Mouse (Mus musculus) hindbrain, embryonic 12.5 days (tissue): Measurements from ENCODE around the gene Zfp808. TPM values are rescaled to one million over a fixed set of nuclear protein-coding genes. Genes with fewer than 3 reads are reported as not detected.
"Not testable (repeated sequence)": the region's sequence is repeated elsewhere in the genome, so short reads cannot be mapped to it uniquely, and the experiment has no call there.

ENCODE experiments used
- ATAC-seq: fragments of 200-750 bp; cut with Nextera tagmentation; 2 replicates; pipeline ENCODE4 v1.8.0; 2017; ENCODE audit warnings: moderate TSS enrichment; ENCODE audit not compliant: low FRiP score
- H3K27ac ChIP-seq: fragments of 300-500 bp; sonication (generic); 2 replicates; pipeline ENCODE4 v1.5.1; 2016; ENCODE audit warnings: mild to moderate bottlenecking
- H3K27me3 ChIP-seq: fragments of 300-500 bp; sonication (generic); 2 replicates; pipeline ENCODE4 v1.6.1; 2016; ENCODE audit warnings: mild to moderate bottlenecking
- H3K36me3 ChIP-seq: fragments of 300-500 bp; sonication (generic); 2 replicates; pipeline ENCODE4 v1.6.1; 2016; ENCODE audit warnings: mild to moderate bottlenecking
- H3K4me1 ChIP-seq: fragments of 300-500 bp; sonication (generic); 2 replicates; pipeline ENCODE4 v1.6.1; 2016
- H3K4me2 ChIP-seq: fragments of 300-500 bp; sonication (generic); replicated peaks from 2 replicates; pipeline ENCODE4 v1.6.1; 2016; ENCODE audit warnings: mild to moderate bottlenecking
- H3K4me3 ChIP-seq: fragments of 300-500 bp; sonication (generic); 2 replicates; pipeline ENCODE4 v1.5.1; 2016; ENCODE audit warnings: mild to moderate bottlenecking
- H3K9ac ChIP-seq: fragments of 300-500 bp; sonication (generic); 2 replicates; pipeline ENCODE4 v1.6.1; 2016; ENCODE audit warnings: mild to moderate bottlenecking, moderate library complexity
- H3K9me3 ChIP-seq: fragments of 300-500 bp; sonication (generic); replicated peaks from 2 replicates; pipeline ENCODE4 v1.6.1; 2016; ENCODE audit warnings: mild to moderate bottlenecking
- WGBS: fragments of 180-500 bp; shearing (Covaris S2); methylation state at CpG from one replicate; pipeline ENCODE4 v1.1.7; 2016; 5-methylcytosine and 5-hydroxymethylcytosine counted together
- polyA plus RNA-seq: library from polyadenylated mRNA; unstranded; fragments of >200 nt; fragmentation: Nextera tagmentation; extraction: Ambion mirVana; gene quantifications from 2 replicates; pipeline ENCODE4 v1.2.1, GENCODE M21; 2016

Zfp808 gene
- polyA plus RNA-seq = 9.4 and 10.1 TPM in 2 replicates

GRCm38 (mm10) chr13:62129432-62130171 lies at the start of gene Zfp808:
Gene Zfp808, plus strand, starts transcription at chr13:62129886.
- Histone ChIP-seq H3K9ac (peak within 1 kb of the TSS; percentile 64), H3K4me2 (peak within 1 kb of the TSS; percentile 50), H3K4me3 (peak within 1 kb of the TSS; percentile 57), H3K27ac (peak within 1 kb of the TSS; percentile 40; the same call in 1 of the 2 replicates)
- H3K9me3 ChIP-seq, H3K4me1 ChIP-seq, H3K27me3 ChIP-seq, H3K36me3 ChIP-seq: not testable (repeated sequence)
- ATAC-seq = peak; percentile 92
- 8% methylated on average over 21 of the region's 21 CpGs for WGBS

- not testable (repeated sequence) for H3K9ac ChIP-seq, H3K27me3 ChIP-seq
- WGBS = 86% methylated on average over 4 of the region's 4 CpGs
Measured at GRCm38 (mm10) chr13:62098786-62099185, 30.9 kb upstream of the Zfp808 start.

GRCm38 (mm10) chr13:62099454-62099853 lies 30.2 kb upstream of the Zfp808 start:
- not testable (repeated sequence) for H3K4me1 ChIP-seq, H3K36me3 ChIP-seq, H3K4me3 ChIP-seq, H3K9ac ChIP-seq, H3K27ac ChIP-seq, H3K27me3 ChIP-seq, ATAC-seq, H3K4me2 ChIP-seq, H3K9me3 ChIP-seq
- 80% methylated on average over 4 of the region's 4 CpGs for WGBS

More at GRCm38 (mm10) chr13:62098786-62099185, 30.9 kb upstream of the Zfp808 start:
- ATAC-seq, H3K27ac ChIP-seq, H3K4me2 ChIP-seq, H3K4me3 ChIP-seq, H3K4me1 ChIP-seq, H3K36me3 ChIP-seq, H3K9me3 ChIP-seq: not testable (repeated sequence)

- ATAC-seq = not testable (repeated sequence)
- WGBS = 81% methylated on average over 1 of the region's 1 CpGs
Measured at GRCm38 (mm10) chr13:62102368-62102767, 27.3 kb upstream of the Zfp808 start.

GRCm38 (mm10) chr13:62115861-62116260 lies 13.8 kb upstream of the Zfp808 start:
- not testable (repeated sequence) for H3K27me3 ChIP-seq

More at GRCm38 (mm10) chr13:62102368-62102767, 27.3 kb upstream of the Zfp808 start:
- H3K27ac ChIP-seq, H3K9ac ChIP-seq, H3K4me3 ChIP-seq, H3K27me3 ChIP-seq, H3K4me1 ChIP-seq, H3K4me2 ChIP-seq, H3K9me3 ChIP-seq, H3K36me3 ChIP-seq: not testable (repeated sequence)

GRCm38 (mm10) chr13:62121578-62121977 lies 8.1 kb upstream of the Zfp808 start:
- H3K4me3 ChIP-seq, H3K4me1 ChIP-seq, H3K27ac ChIP-seq, H3K27me3 ChIP-seq, H3K9ac ChIP-seq, H3K36me3 ChIP-seq, H3K9me3 ChIP-seq, ATAC-seq, H3K4me2 ChIP-seq: not testable (repeated sequence)
- WGBS = 64% methylated on average over 1 of the region's 1 CpGs

More at GRCm38 (mm10) chr13:62115861-62116260, 13.8 kb upstream of the Zfp808 start:
- WGBS = 31% methylated on average over 2 of the region's 2 CpGs
- H3K4me1 ChIP-seq, H3K9ac ChIP-seq, H3K4me2 ChIP-seq, H3K36me3 ChIP-seq, H3K27ac ChIP-seq, ATAC-seq, H3K9me3 ChIP-seq, H3K4me3 ChIP-seq: not testable (repeated sequence)

GRCm38 (mm10) chr13:62181835-62182755 lies 52.4 kb downstream of the Zfp808 start:
- WGBS = 57% methylated on average over 2 of the region's 2 CpGs
- H3K4me1 ChIP-seq, H3K4me3 ChIP-seq, H3K27ac ChIP-seq, H3K36me3 ChIP-seq, H3K27me3 ChIP-seq, H3K4me2 ChIP-seq, H3K9ac ChIP-seq, ATAC-seq: not testable (repeated sequence)
- peaks cover 23% of the 10 kb centered on the region; the same call in 1 of the 2 replicates for H3K9me3 ChIP-seq

GRCm38 (mm10) chr13:62245264-62245663 lies 115.6 kb downstream of the Zfp808 start:
- peaks cover 12% of the 10 kb centered on the region for H3K9me3 ChIP-seq
- no peak overlapping the region for H3K4me3 ChIP-seq
- no peaks in the 10 kb centered on the region for H3K36me3 ChIP-seq
- H3K9ac ChIP-seq = no peak overlapping the region
- WGBS = 62% methylated on average over 3 of the region's 3 CpGs
- ATAC-seq = no peak
- no peaks in the 10 kb centered on the region for H3K4me1 ChIP-seq
- H3K4me2 ChIP-seq = no peak overlapping the region
- H3K27me3 ChIP-seq = no peaks in the 10 kb centered on the region
- H3K27ac ChIP-seq = no peak overlapping the region

- H3K27ac ChIP-seq, H3K9ac ChIP-seq, H3K4me2 ChIP-seq, H3K36me3 ChIP-seq, H3K4me1 ChIP-seq, ATAC-seq, H3K27me3 ChIP-seq, H3K4me3 ChIP-seq: not testable (repeated sequence)
- H3K9me3 ChIP-seq = peaks cover 26% of the 10 kb centered on the region
- 84% methylated on average over 9 of the region's 9 CpGs for WGBS
Measured at GRCm38 (mm10) chr13:62255226-62255625, 125.5 kb downstream of the Zfp808 start.

- WGBS = 77% methylated on average over 4 of the region's 4 CpGs
- Histone ChIP-seq H3K9me3 (peaks cover 51% of the 10 kb centered on the region), H3K27ac (no peak overlapping the region)
Measured at GRCm38 (mm10) chr13:62263392-62263791, 133.7 kb downstream of the Zfp808 start.

More at GRCm38 (mm10) chr13:62263392-62263791, 133.7 kb downstream of the Zfp808 start:
- no peak overlapping the region for H3K4me3 ChIP-seq
- H3K4me1 ChIP-seq = no peaks in the 10 kb centered on the region
- no peaks in the 10 kb centered on the region for H3K27me3 ChIP-seq
- H3K9ac ChIP-seq = no peak overlapping the region
- H3K4me2 ChIP-seq = no peak overlapping the region
- H3K36me3 ChIP-seq = no peaks in the 10 kb centered on the region
- ATAC-seq = no peak
